Mouse (Mus musculus) CH12.LX (cell line): ENCODE results near the gene Zbtb20.

Experiments used
- EP300 ChIP-seq: IDR thresholded peaks from 2 replicates; pipeline ENCODE4 v1.6.1; 2011; ENCODE audit warnings: low read length, improper control_type of control experiment
- SMC3 ChIP-seq: IDR thresholded peaks from 2 replicates; pipeline ENCODE4 v1.6.1; 2011; ENCODE audit warnings: low read depth, low read length, improper control_type of control experiment
- TCF12 ChIP-seq: IDR thresholded peaks from 2 replicates; pipeline ENCODE4 v1.6.1; 2014; ENCODE audit warnings: low read depth, mild to moderate bottlenecking, inconsistent platforms, low read length, improper control_type of control experiment

GRCm38 (mm10) chr16:42885538-42885937 lies 9.9 kb downstream of the Zbtb20 start:
- TF ChIP-seq TCF12 (no peak), SMC3 (no peak), EP300 (no peak)
